Mouse (Mus musculus): ENCODE measurements around the gene Sik2. TPM values are rescaled to one million over a fixed set of nuclear protein-coding genes. Genes with fewer than 3 reads are reported as not detected.

The Sik2 gene
- polyA plus RNA-seq, 1 experiment: 0.77 TPM

GRCm38 (mm10) chr9:50957956-50958489 lies 50.9 kb downstream of the Sik2 start:
- no peaks in the 10 kb centered on the region for H3K27me3 ChIP-seq (replicated peaks)
- H3K4me3 ChIP-seq (replicated peaks): no peak overlapping the region
- H3K9me3 ChIP-seq: peaks cover 11% of the 10 kb centered on the region; the same call in 1 of the 2 replicates
- peaks cover 4% of the 10 kb centered on the region; the same call in 1 of the 2 replicates for H3K4me1 ChIP-seq
- no peak for TF ChIP-seq GATA1 (IDR thresholded peaks at IDR 0.05; ENCODE audit: borderline replicate concordance, low read length)
- no peak for TF ChIP-seq FLI1 (IDR thresholded peaks at IDR 0.05; ENCODE audit: low read length)
- H3K36me3 ChIP-seq (replicated peaks; ENCODE audit: low read length): peaks cover 30% of the 10 kb centered on the region

- Histone ChIP-seq H3K27me3 (replicated peaks) (no peaks in the 10 kb centered on the region), H3K4me3 (replicated peaks) (no peak overlapping the region), H3K4me1 (peaks cover 12% of the 10 kb centered on the region), H3K9me3 (peaks cover 11% of the 10 kb centered on the region; the same call in 1 of the 2 replicates), H3K36me3 (replicated peaks; ENCODE audit: low read length) (peaks cover 37% of the 10 kb centered on the region)
- no peak for TF ChIP-seq GATA1 (IDR thresholded peaks at IDR 0.05; ENCODE audit: borderline replicate concordance, low read length)
- TF ChIP-seq FLI1 (IDR thresholded peaks at IDR 0.05; ENCODE audit: low read length): no peak
Measured at GRCm38 (mm10) chr9:50955176-50955575, 53.7 kb downstream of the Sik2 start.

GRCm38 (mm10) chr9:50948097-50948823 lies 60.6 kb downstream of the Sik2 start:
- Histone ChIP-seq H3K36me3 (replicated peaks; ENCODE audit: low read length) (peaks cover 23% of the 10 kb centered on the region), H3K4me1 (peaks cover 51% of the 10 kb centered on the region), H3K9me3 (no peaks in the 10 kb centered on the region), H3K27me3 (replicated peaks) (no peaks in the 10 kb centered on the region), H3K4me3 (replicated peaks) (no peak overlapping the region)
- TF ChIP-seq GATA1 (IDR thresholded peaks at IDR 0.05; ENCODE audit: borderline replicate concordance, low read length) (no peak), FLI1 (IDR thresholded peaks at IDR 0.05; ENCODE audit: low read length) (no peak)

- no peak overlapping the region for H3K4me3 ChIP-seq (replicated peaks)
- no peak for TF ChIP-seq GATA1 (IDR thresholded peaks at IDR 0.05; ENCODE audit: borderline replicate concordance, low read length)
- no peak for TF ChIP-seq FLI1 (IDR thresholded peaks at IDR 0.05; ENCODE audit: low read length)
- peaks cover 16% of the 10 kb centered on the region for H3K36me3 ChIP-seq (replicated peaks; ENCODE audit: low read length)
- no peaks in the 10 kb centered on the region for H3K9me3 ChIP-seq
- H3K27me3 ChIP-seq (replicated peaks): no peaks in the 10 kb centered on the region
- H3K4me1 ChIP-seq: peaks cover 57% of the 10 kb centered on the region
Measured at GRCm38 (mm10) chr9:50946338-50946737, 62.5 kb downstream of the Sik2 start.

GRCm38 (mm10) chr9:50944826-50945225 lies 64.0 kb downstream of the Sik2 start:
- H3K36me3 ChIP-seq (replicated peaks; ENCODE audit: low read length): peaks cover 16% of the 10 kb centered on the region
- no peak for TF ChIP-seq FLI1 (IDR thresholded peaks at IDR 0.05; ENCODE audit: low read length)
- no peak for TF ChIP-seq GATA1 (IDR thresholded peaks at IDR 0.05; ENCODE audit: borderline replicate concordance, low read length)
- H3K4me1 ChIP-seq: peaks cover 56% of the 10 kb centered on the region
- no peak overlapping the region for H3K4me3 ChIP-seq (replicated peaks)
- H3K9me3 ChIP-seq: no peaks in the 10 kb centered on the region
- no peaks in the 10 kb centered on the region for H3K27me3 ChIP-seq (replicated peaks)

- no peak for TF ChIP-seq GATA1 (IDR thresholded peaks at IDR 0.05; ENCODE audit: borderline replicate concordance, low read length)
- TF ChIP-seq FLI1 (IDR thresholded peaks at IDR 0.05; ENCODE audit: low read length): no peak
- H3K4me3 ChIP-seq (replicated peaks): no peak overlapping the region
- peaks cover 10% of the 10 kb centered on the region for H3K36me3 ChIP-seq (replicated peaks; ENCODE audit: low read length)
- H3K27me3 ChIP-seq (replicated peaks): no peaks in the 10 kb centered on the region
- H3K4me1 ChIP-seq: peaks cover 50% of the 10 kb centered on the region
- no peaks in the 10 kb centered on the region for H3K9me3 ChIP-seq
Measured at GRCm38 (mm10) chr9:50942711-50943110, 66.2 kb downstream of the Sik2 start.

GRCm38 (mm10) chr9:50941804-50942401 lies 67.0 kb downstream of the Sik2 start:
- TF ChIP-seq FLI1 (IDR thresholded peaks at IDR 0.05; ENCODE audit: low read length): no peak
- no peak for TF ChIP-seq GATA1 (IDR thresholded peaks at IDR 0.05; ENCODE audit: borderline replicate concordance, low read length)
- Histone ChIP-seq H3K9me3 (no peaks in the 10 kb centered on the region), H3K36me3 (replicated peaks; ENCODE audit: low read length) (peaks cover 5% of the 10 kb centered on the region), H3K4me1 (peaks cover 42% of the 10 kb centered on the region), H3K4me3 (replicated peaks) (no peak overlapping the region), H3K27me3 (replicated peaks) (no peaks in the 10 kb centered on the region)

- H3K36me3 ChIP-seq (replicated peaks; ENCODE audit: low read length): peaks cover 38% of the 10 kb centered on the region
- H3K4me1 ChIP-seq: peaks cover 15% of the 10 kb centered on the region
- H3K27me3 ChIP-seq (replicated peaks): no peaks in the 10 kb centered on the region
- H3K4me3 ChIP-seq (replicated peaks): no peak overlapping the region
- TF ChIP-seq GATA1 (IDR thresholded peaks at IDR 0.05; ENCODE audit: borderline replicate concordance, low read length): no peak
- TF ChIP-seq FLI1 (IDR thresholded peaks at IDR 0.05; ENCODE audit: low read length): no peak
- H3K9me3 ChIP-seq: no peaks in the 10 kb centered on the region
Measured at GRCm38 (mm10) chr9:50929986-50930385, 78.9 kb downstream of the Sik2 start.

- H3K9me3 ChIP-seq: no peaks in the 10 kb centered on the region
- H3K4me1 ChIP-seq: peaks cover 36% of the 10 kb centered on the region
- H3K27me3 ChIP-seq (replicated peaks): no peaks in the 10 kb centered on the region
- H3K4me3 ChIP-seq (replicated peaks): no peak overlapping the region
- no peak for TF ChIP-seq FLI1 (IDR thresholded peaks at IDR 0.05; ENCODE audit: low read length)
- no peak for TF ChIP-seq GATA1 (IDR thresholded peaks at IDR 0.05; ENCODE audit: borderline replicate concordance, low read length)
- peaks cover 24% of the 10 kb centered on the region for H3K36me3 ChIP-seq (replicated peaks; ENCODE audit: low read length)
Measured at GRCm38 (mm10) chr9:50925801-50926200, 83.1 kb downstream of the Sik2 start.

- H3K4me3 ChIP-seq (replicated peaks): no peak overlapping the region
Measured at GRCm38 (mm10) chr9:50924454-50924853, 84.4 kb downstream of the Sik2 start.

More at GRCm38 (mm10) chr9:50924454-50924853, 84.4 kb downstream of the Sik2 start:
- peaks cover 36% of the 10 kb centered on the region for H3K4me1 ChIP-seq
- TF ChIP-seq GATA1 (IDR thresholded peaks at IDR 0.05; ENCODE audit: borderline replicate concordance, low read length) (no peak), FLI1 (IDR thresholded peaks at IDR 0.05; ENCODE audit: low read length) (no peak)
- H3K36me3 ChIP-seq (replicated peaks; ENCODE audit: low read length): peaks cover 16% of the 10 kb centered on the region
- no peaks in the 10 kb centered on the region for H3K9me3 ChIP-seq
- H3K27me3 ChIP-seq (replicated peaks): no peaks in the 10 kb centered on the region
